Mouse (Mus musculus): Measurements from ENCODE around the gene Hoxa4.
A peak's percentile ranks its signal among the peaks of the same experiment; 100 is the strongest.

The Hoxa4 gene

GRCm38 (mm10) chr6:52228475-52229465 lies 37.2 kb upstream of the Hoxa4 start:
- no peak for DNase-seq (ENCODE audit: low spot score)

GRCm38 (mm10) chr6:52227470-52228222 lies 36.1 kb upstream of the Hoxa4 start:
- DNase-seq (ENCODE audit: low spot score): no peak

- DNase-seq (ENCODE audit: low spot score): no peak
Observed at GRCm38 (mm10) chr6:52226569-52227257, 35.2 kb upstream of the Hoxa4 start.

- no peak for DNase-seq (ENCODE audit: low spot score)
Observed at GRCm38 (mm10) chr6:52225612-52226568, 34.3 kb upstream of the Hoxa4 start.

- DNase-seq (ENCODE audit: low spot score): no peak
Observed at GRCm38 (mm10) chr6:52224895-52225611, 33.5 kb upstream of the Hoxa4 start.

- DNase-seq (ENCODE audit: low spot score): no peak
Observed at GRCm38 (mm10) chr6:52223939-52224760, 32.6 kb upstream of the Hoxa4 start.

- DNase-seq (ENCODE audit: low spot score): no peak
Observed at GRCm38 (mm10) chr6:52222729-52223128, 31.2 kb upstream of the Hoxa4 start.

- DNase-seq (ENCODE audit: low spot score): no peak
Observed at GRCm38 (mm10) chr6:52221993-52222685, 30.6 kb upstream of the Hoxa4 start.

- peak; percentile 78 for DNase-seq (ENCODE audit: low spot score)
Observed at GRCm38 (mm10) chr6:52221337-52221992, 29.9 kb upstream of the Hoxa4 start, which contains the start of gene Hoxa7. Hoxa7 (minus strand) TSS chr6:52221854.

- no peak for DNase-seq (ENCODE audit: low spot score)
Observed at GRCm38 (mm10) chr6:52220865-52221310, 29.3 kb upstream of the Hoxa4 start.

- DNase-seq (ENCODE audit: low spot score): no peak
Observed at GRCm38 (mm10) chr6:52220003-52220864, 28.7 kb upstream of the Hoxa4 start.

- no peak for DNase-seq (ENCODE audit: low spot score)
Observed at GRCm38 (mm10) chr6:52219234-52219942, 27.8 kb upstream of the Hoxa4 start.

GRCm38 (mm10) chr6:52218643-52219215 lies 27.2 kb upstream of the Hoxa4 start:
- no peak for DNase-seq (ENCODE audit: low spot score)

- no peak for DNase-seq (ENCODE audit: low spot score)
Observed at GRCm38 (mm10) chr6:52217895-52218642, 26.5 kb upstream of the Hoxa4 start.

- DNase-seq (ENCODE audit: low spot score): peak; percentile 55
Observed at GRCm38 (mm10) chr6:52217459-52217768, 25.9 kb upstream of the Hoxa4 start.

Data from T-cell, adult 2 months (primary cell).